Mouse (Mus musculus) kidney, adult 2 months (tissue): Measurements from ENCODE around the gene Aox1. TPM values are rescaled to one million over a fixed set of nuclear protein-coding genes. Genes with fewer than 3 reads are reported as not detected.

Experiments used
- DNase-seq: peaks from one replicate; pipeline ENCODE4 v3.0.0; 2021
- H3K27ac ChIP-seq: fragments of 200-500 bp; 2 replicates; pipeline ENCODE4 v1.5.1; 2012; ENCODE audit warnings: low read depth, low read length, control low read depth, inconsistent platforms; ENCODE audit not compliant: insufficient read depth
- H3K27me3 ChIP-seq: fragments of 200-500 bp; replicated peaks from 2 replicates; pipeline ENCODE4 v1.6.1; 2012; ENCODE audit warnings: mild to moderate bottlenecking, moderate library complexity, low read length, inconsistent platforms; ENCODE audit not compliant: control insufficient read depth, insufficient read depth
- H3K36me3 ChIP-seq: fragments of 200-500 bp; 2 replicates; pipeline ENCODE4 v1.6.1; 2012; ENCODE audit warnings: mild to moderate bottlenecking, moderate library complexity, low read length, inconsistent platforms; ENCODE audit not compliant: control insufficient read depth, insufficient read depth
- H3K4me1 ChIP-seq: fragments of 200-500 bp; 2 replicates; pipeline ENCODE4 v1.6.1; 2011; ENCODE audit warnings: low read length; ENCODE audit not compliant: control insufficient read depth, insufficient read depth
- H3K4me3 ChIP-seq: fragments of 200-500 bp; 2 replicates; pipeline ENCODE4 v1.5.1; 2011; ENCODE audit warnings: mild to moderate bottlenecking, low read depth, low read length, control low read depth; ENCODE audit not compliant: insufficient read depth
- CTCF ChIP-seq: fragments of 200-500 bp; conservative IDR thresholded peaks from 2 replicates; pipeline ENCODE4 v1.5.1; 2011; ENCODE audit warnings: low read depth, mild to moderate bottlenecking, control low read depth, low read length, moderate library complexity, mixed read lengths; ENCODE audit not compliant: insufficient read depth, insufficient read length
- POLR2A ChIP-seq: fragments of 200-500 bp; IDR thresholded peaks from one replicate; pipeline ENCODE4 v1.6.1; 2011; ENCODE audit warnings: low read depth, low read length, control low read depth
- WGBS: fragments of 180-500 bp; shearing (Covaris S2); methylation state at CpG from one replicate; pipeline ENCODE4 v1.1.7; 2018; 5-methylcytosine and 5-hydroxymethylcytosine counted together
- polyA plus RNA-seq: library from polyadenylated mRNA; depleted of rRNA; stranded (reverse); fragments of >200 nt; gene quantifications from 2 replicates; pipeline ENCODE4 v1.2.3, GENCODE M21; 2012

Aox1 gene
- polyA plus RNA-seq, 1 experiment: 1.8 TPM

- Histone ChIP-seq H3K27me3 (no peaks in the 10 kb centered on the region), H3K27ac (no peak overlapping the region), H3K36me3 (no peaks in the 10 kb centered on the region), H3K4me1 (no peaks in the 10 kb centered on the region), H3K4me3 (no peak overlapping the region)
- WGBS: 93% methylated on average over 5 of the region's 5 CpGs
- TF ChIP-seq CTCF (no peak), POLR2A (no peak)
- no peak for DNase-seq
Measured at GRCm38 (mm10) chr1:58110241-58110640, 80.5 kb downstream of the Aox1 start.

GRCm38 (mm10) chr1:58111315-58111714 is 81.6 kb downstream of the Aox1 start:
- WGBS: 80% methylated on average over 4 of the region's 4 CpGs
- no peaks in the 10 kb centered on the region for H3K4me1 ChIP-seq
- H3K27ac ChIP-seq: no peak overlapping the region
- no peak for DNase-seq
- H3K4me3 ChIP-seq: no peak overlapping the region
- no peaks in the 10 kb centered on the region for H3K36me3 ChIP-seq
- TF ChIP-seq POLR2A: no peak
- TF ChIP-seq CTCF: no peak
- no peaks in the 10 kb centered on the region for H3K27me3 ChIP-seq

GRCm38 (mm10) chr1:58112880-58113279 is 83.1 kb downstream of the Aox1 start, which contains the start of gene Aox3:
Gene Aox3, plus strand, starts transcription at chr1:58113130.
- 15% methylated on average over 11 of the region's 11 CpGs for WGBS
- peak; percentile 77 for TF ChIP-seq CTCF
- TF ChIP-seq POLR2A: no peak
- H3K4me3 ChIP-seq: no peak within 1 kb of the TSS
- H3K4me1 ChIP-seq: no peaks in the 10 kb centered on the region
- H3K27me3 ChIP-seq: no peaks in the 10 kb centered on the region
- H3K27ac ChIP-seq: no peak within 1 kb of the TSS
- DNase-seq: peak; percentile 63
- H3K36me3 ChIP-seq: no peaks in the 10 kb centered on the region

- Histone ChIP-seq H3K4me1 (no peaks in the 10 kb centered on the region), H3K27me3 (no peaks in the 10 kb centered on the region), H3K36me3 (no peaks in the 10 kb centered on the region), H3K27ac (no peak overlapping the region), H3K4me3 (no peak overlapping the region)
- DNase-seq: no peak
- TF ChIP-seq POLR2A (no peak), CTCF (no peak)
Measured at GRCm38 (mm10) chr1:58113441-58113840, 83.7 kb downstream of the Aox1 start.

- DNase-seq: no peak
- H3K27me3 ChIP-seq: no peaks in the 10 kb centered on the region
- H3K4me3 ChIP-seq: no peak overlapping the region
- WGBS: 67% methylated on average over 6 of the region's 6 CpGs
- TF ChIP-seq CTCF (no peak), POLR2A (no peak)
- H3K4me1 ChIP-seq: no peaks in the 10 kb centered on the region
- no peaks in the 10 kb centered on the region for H3K36me3 ChIP-seq
- H3K27ac ChIP-seq: no peak overlapping the region
Measured at GRCm38 (mm10) chr1:58114021-58114560, 84.4 kb downstream of the Aox1 start.

GRCm38 (mm10) chr1:58114666-58115375 is 85.1 kb downstream of the Aox1 start:
- H3K4me1 ChIP-seq: no peaks in the 10 kb centered on the region
- no peak overlapping the region for H3K27ac ChIP-seq
- no peaks in the 10 kb centered on the region for H3K36me3 ChIP-seq
- DNase-seq: no peak
- no peak overlapping the region for H3K4me3 ChIP-seq
- H3K27me3 ChIP-seq: no peaks in the 10 kb centered on the region
- WGBS: 45% methylated on average over 12 of the region's 12 CpGs
- no peak for TF ChIP-seq CTCF
- TF ChIP-seq POLR2A: no peak

- H3K27ac ChIP-seq: no peak overlapping the region
- no peak for TF ChIP-seq POLR2A
- TF ChIP-seq CTCF: no peak
- DNase-seq: no peak
- WGBS: 84% methylated on average over 3 of the region's 3 CpGs
- no peaks in the 10 kb centered on the region for H3K27me3 ChIP-seq
- H3K4me1 ChIP-seq: no peaks in the 10 kb centered on the region
- no peak overlapping the region for H3K4me3 ChIP-seq
- H3K36me3 ChIP-seq: no peaks in the 10 kb centered on the region
Measured at GRCm38 (mm10) chr1:58118231-58118630, 88.5 kb downstream of the Aox1 start.

GRCm38 (mm10) chr1:58124901-58125300 is 95.2 kb downstream of the Aox1 start:
- TF ChIP-seq CTCF (no peak), POLR2A (no peak)
- DNase-seq: no peak
- Histone ChIP-seq H3K36me3 (no peaks in the 10 kb centered on the region), H3K27ac (no peak overlapping the region), H3K4me1 (no peaks in the 10 kb centered on the region), H3K4me3 (no peak overlapping the region), H3K27me3 (no peaks in the 10 kb centered on the region)
- WGBS: 81% methylated on average over 8 of the region's 8 CpGs
